Mouse (Mus musculus) cerebellum, adult 2 months (tissue): ENCODE results near the gene Arl4d.

Source experiments
- CTCF ChIP-seq: fragments of 200-500 bp; IDR thresholded peaks from 2 replicates; pipeline ENCODE4 v1.5.1; 2011; ENCODE audit warnings: low read depth, mild to moderate bottlenecking, control low read depth, low read length, moderate library complexity, borderline replicate concordance; ENCODE audit not compliant: insufficient read depth
- POLR2A ChIP-seq: fragments of 200-500 bp; IDR thresholded peaks from 2 replicates; pipeline ENCODE4 v1.6.1; 2011; ENCODE audit warnings: low read length, control low read depth, borderline replicate concordance; ENCODE audit not compliant: insufficient read depth

DNA sequence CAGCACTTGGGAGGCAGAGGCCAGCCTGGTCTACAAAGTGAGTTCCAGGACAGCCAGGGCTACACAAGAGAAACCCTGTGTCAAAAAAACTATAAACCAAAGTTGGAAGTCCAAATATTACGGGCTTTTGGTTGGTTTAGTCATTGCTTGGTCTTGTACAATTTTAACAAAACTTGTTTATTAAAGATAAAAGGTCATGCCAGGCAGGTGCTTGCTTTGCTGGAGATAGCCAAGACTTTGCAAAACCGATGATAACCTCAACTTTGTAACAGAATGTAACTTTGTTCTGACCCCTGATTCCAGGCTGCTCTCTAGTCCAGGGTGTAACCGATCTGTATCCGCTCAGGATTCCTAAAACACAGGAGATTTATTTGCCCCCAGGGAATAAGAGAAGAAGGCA lies 9.0 kb upstream of the Arl4d start:
- TF ChIP-seq CTCF (no peak), POLR2A (no peak)
